Mouse (Mus musculus): Measurements from ENCODE around the gene Gnl2.

The Gnl2 gene

DNA sequence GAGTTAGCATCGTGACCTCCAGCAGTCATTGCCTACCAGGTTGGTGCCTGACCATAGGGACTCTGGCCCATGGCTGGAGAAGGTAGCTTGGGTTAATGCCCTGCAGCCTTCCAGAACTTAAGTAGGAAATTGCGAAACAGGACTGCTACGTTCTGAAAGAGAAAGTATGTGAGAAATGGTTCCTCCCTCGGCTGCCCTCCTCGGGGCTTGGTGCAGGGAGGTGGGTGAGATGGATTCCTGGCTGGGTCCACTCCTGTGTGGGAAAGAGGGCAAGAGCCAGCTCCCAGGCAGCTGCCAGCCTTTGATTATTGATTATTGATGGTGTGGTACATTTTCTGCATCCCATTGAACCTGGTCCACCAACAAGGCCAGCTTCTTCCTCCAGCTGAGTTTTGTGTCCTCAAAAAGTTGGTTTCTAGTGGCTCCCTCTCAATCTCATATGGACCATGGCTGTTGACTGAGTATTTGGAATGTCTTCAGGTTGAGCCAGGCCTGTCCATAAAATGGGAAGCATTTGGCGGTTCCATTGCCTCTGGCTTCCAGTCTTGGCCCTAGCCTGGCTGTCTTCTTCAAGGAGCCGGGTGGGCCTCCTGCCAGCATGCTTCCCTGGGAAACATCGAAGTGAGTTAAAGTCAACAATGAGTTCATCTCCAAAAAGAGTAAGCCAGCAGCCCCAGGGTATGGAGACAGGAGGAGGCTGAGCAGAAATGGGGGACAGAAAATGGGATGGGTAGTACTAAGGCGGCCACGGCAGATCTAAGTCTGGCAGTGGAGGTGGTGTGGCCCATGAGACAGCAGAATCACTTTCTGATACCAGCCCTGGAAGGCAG is at the start of gene Gnl2:
Gene Gnl2 (plus strand): TSS at position 780 of the 830 bp plus-strand sequence.
- DNase-seq (ENCODE audit: low spot score) = no peak

DNA sequence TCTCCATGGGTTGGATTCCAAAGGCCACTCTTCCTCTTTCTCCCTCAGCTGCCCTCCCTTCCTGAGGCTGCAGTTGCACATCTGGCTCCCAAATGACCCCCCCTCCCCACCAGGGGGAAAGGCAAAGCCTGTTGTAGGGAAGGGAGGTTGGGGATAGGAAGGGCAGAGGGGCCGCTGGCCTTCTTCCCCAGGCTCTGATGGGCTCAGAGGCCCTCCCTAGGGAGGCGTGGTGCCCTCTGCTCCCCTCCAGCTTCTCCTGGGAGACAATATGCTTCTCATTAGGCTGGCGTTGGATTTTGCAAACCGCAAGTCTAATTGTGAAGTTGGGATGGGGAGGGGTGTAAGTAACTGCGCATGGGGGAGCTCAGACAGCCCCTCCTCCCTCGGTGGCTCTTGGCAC is 47.7 kb upstream of the Gnl2 start:
- no peak for DNase-seq (ENCODE audit: low spot score)

DNA sequence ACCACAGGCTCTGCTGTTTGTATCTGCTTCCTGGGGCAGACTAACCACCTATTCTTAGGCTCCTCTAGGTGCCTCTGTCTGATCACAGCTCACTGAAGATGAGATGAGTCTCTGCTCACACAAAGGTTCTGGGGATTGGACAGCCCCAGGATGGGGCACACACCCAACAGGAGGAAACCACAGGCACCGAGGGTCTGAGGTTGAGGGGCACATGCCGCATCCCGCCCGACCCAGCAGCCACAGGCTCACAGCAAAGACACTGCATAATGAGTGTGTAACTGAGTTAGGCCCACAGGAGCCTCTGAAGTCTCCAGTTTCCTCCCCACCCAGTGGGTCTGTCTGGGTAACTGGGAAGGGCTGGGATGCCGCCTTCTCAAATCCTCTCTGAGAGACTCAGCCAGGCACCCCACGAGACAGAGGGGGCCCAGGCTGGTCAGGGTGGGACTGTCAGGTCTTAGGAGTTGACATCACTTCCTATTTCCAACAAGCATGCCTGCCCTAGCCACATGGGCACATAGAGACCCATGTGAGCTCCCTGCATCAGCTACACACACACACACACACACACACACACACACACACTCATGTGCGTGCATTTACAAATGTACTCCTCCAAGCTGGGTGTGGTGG is 47.1 kb upstream of the Gnl2 start:
- DNase-seq (ENCODE audit: low spot score) = no peak

DNA sequence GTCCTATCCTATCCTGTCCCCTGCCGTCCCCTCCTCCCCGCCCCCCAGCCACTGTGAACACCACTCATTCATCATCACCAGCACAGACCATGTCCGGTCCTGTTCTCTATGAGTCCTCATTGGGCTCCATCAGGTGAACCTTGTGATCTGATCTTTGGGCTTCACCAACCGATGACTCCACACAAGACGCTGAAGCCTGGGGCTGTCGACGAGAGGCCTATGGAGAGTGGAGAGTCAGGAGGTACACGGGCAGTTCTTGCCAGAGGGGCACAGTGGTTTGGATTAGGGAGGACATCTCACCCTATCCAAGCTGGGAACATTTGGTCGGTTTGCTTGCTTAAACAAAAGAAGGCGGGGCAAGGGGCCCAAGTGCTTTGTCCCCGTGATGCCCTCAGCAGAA is 46.2 kb upstream of the Gnl2 start:
- DNase-seq (ENCODE audit: low spot score) = no peak

DNA sequence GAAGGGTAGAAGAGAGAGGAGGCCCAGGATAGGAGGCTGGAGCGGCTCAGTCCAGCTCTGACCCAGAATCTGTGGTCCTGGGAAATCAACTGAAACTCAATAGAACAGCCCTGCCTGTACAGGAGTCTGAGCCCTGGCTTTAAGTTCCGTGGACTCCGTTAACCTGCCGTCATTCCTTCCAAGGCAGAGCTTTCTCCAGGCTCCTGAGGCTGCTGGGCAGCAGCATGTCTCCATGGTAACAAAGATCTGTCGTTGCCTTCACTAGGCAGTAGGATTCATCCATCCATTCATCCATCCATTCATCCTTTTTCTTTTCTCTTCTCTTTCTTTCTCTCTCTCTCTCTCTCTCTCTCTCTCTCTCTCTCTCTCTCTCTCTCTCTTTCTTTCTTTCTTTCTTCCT is 45.7 kb upstream of the Gnl2 start:
- no peak for DNase-seq (ENCODE audit: low spot score)

DNA sequence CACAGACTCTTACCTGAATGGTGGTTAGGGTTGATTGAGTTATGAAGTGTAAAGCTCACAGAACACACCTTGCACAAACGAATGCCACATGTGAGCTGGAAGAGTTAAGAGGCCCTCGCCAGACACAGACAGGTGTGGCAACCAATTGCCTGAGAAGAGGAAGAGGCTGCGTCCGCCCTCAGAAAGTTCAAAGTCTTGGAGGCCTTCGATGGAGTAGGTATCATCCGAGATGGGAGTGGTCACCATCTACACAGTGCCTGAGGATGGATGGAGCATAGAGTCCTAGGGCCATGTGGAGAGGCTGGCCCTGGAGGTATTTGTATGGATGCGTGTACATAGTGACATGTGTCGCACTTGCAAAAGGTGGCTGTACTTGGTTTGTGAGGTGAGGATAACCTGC is 45.3 kb upstream of the Gnl2 start:
- DNase-seq (ENCODE audit: low spot score) = no peak

DNA sequence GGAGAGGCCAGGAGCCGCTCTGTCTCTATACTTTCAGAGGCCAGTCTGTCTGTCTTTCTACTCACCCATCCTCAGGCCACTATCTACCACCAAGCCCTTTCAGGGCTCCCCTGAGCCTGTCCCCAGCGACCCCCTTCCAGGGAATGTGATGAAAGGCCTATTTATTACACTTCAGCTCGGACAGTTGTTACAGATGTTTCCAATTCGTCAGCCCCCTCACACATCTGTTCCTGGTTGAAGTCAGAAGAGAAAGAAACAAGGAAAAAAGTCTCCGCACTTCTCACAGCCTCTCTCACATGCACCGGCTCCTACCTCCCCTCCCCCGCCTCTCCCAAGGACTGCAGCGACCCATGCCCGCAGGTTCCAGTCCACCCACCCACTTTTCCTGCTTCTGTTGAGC is 44.1 kb upstream of the Gnl2 start:
- no peak for DNase-seq (ENCODE audit: low spot score)

DNA sequence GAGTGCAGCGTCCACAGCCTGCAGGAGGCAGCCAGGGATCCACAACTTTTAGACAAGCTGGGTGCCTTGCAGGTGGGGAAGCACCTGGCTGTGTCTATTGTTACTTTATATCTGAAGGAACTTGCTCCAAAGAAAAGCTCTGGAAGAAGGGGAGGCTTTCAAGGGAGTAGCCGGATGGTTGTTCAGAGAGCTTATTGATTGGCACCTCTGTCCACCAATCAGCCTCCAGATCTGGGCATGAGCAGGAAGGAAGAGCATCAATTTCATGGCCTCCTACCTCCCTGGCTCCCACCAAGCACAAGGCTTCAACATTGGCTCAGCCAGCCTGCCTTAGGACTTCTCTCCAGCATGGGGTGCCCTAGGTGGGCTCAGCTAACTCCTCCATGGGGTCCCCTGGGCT is 43.1 kb upstream of the Gnl2 start:
- no peak for DNase-seq (ENCODE audit: low spot score)

DNA sequence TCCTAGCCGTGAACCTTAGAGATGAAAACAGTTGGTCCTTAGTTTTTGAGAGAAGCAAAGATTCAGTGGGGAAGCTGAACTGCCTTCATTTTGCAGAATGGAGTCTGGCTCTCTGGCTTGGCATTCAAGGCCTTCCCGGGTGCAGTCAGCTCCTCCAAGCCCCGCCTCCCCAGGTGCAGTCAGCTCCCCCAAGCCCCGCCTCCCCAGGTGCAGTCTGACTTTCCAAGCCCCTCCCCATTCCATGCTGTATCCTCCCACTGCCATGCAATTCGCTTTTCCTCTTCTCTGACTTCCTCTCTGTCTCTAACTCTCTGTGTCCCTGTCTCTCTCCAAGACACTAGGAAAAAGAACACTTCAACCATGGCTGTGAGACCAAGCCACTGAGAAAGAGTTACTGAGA is 38.2 kb upstream of the Gnl2 start:
- no peak for DNase-seq (ENCODE audit: low spot score)

DNA sequence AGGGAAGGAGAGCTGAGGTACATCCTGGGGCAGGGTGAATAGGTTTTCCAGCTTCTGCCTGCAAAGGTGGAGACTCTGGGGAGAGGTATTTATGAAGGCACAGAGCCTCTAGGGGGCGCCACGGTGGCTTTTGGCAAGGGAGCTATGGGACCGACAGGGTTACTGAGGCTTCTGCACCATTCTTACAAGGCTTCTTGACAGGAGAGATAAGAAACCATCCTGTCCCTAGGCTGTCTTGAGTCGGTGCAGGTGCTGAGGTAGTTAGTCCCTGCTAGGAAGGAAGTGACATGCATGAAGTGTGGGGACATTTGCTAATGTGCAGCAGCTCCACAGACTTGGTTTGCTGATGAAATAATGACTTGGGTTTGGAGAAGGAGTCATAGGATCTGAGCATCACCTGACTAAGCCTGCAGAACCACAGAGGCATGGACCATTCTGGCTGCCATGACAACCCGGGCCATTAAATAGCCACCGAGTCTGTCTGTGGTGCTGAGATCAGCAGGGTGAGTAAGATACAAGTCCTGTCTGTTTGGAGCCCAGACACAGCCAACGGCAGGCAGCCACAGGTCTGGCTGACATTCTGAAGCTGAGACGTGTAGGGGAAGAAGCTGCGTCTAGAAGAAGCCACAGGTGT is 32.4 kb upstream of the Gnl2 start:
- no peak for DNase-seq (ENCODE audit: low spot score)

DNA sequence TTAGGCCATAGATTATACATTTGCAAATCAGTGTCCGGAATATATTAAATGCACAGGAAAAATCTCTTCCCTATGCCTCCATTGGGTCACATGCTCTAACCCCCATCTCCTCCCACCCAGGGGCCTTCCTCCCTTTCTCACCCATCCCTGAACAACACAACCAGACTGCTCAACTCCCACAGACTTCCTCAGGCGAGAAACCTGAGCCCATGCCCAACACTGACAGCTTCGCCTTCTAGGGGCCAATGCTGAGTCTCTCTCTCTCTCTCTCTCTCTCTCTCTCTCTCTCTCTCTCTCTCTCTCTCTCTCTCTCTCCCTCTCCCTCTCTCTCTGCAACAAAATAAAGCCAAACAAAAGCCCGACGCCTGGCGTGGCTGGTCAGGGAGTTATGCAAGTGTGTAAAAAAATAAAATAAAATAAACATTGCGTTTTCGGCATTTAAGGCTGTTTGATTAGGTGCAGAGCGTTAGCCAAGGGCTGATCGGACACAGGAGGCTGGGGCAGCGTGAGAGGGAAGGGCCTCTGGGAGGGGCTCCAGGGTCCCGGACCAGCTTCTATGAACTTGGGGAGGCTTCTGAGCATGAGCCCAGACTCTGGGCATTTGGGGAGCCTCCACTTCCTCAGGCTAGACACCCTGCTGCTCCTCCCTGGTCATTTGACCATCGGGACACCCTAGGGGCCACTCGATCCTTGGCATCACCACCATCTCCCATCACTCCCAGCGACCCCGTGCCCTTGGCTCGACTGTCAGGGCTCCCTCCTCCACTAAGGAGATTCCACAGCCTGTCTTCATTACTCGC is 31.3 kb upstream of the Gnl2 start:
- no peak for DNase-seq (ENCODE audit: low spot score)

DNA sequence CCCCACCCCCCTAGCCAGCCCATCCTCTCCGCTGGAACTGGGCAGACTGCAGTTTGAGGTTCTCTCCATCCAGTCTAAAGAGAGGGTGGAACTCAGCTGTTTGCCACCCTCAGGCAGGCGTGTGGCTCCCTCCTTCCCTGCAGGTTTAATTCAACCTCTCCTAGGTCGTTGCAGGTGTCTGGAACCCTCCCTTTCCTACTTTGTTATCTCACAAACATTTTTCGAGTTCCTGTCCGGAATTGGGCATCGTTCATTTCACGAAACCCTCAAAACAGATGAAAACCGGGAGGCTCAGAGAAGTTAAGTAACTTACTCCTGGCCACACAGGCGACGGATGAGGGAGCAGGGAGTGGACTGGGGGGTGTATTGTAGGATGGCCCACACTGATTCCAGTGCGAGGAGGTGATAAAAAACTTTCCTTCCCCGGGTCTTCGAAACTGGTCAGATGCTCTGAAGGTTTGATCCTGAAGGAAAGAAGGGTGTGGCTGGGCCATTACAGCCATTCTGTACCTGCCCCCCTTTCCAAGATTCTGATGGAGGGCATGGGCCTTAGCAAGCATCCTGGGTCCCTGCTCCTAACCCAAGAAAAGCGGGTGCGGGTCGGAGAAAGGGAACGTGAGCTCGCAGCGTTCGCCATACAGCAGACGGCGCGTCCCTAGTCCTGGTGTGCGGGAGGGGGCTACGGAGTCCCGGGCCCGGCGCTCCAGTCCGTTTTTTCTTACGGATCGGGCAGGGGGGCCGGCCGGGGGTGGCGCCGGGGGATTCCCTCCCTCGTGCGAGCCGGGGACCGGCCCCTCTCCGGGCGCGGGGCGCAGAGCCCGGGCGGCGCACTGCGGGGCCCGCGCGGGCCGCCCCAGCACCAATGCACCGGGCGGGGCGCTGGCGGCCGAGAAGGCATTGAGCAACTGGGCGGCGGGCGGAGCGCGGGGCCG is 30.4 kb upstream of the Gnl2 start, which contains the start of gene Rspo1:
Gene Rspo1 (plus strand): TSS at position 760 of the 932 bp plus-strand sequence.
- DNase-seq (ENCODE audit: low spot score) = no peak

DNA sequence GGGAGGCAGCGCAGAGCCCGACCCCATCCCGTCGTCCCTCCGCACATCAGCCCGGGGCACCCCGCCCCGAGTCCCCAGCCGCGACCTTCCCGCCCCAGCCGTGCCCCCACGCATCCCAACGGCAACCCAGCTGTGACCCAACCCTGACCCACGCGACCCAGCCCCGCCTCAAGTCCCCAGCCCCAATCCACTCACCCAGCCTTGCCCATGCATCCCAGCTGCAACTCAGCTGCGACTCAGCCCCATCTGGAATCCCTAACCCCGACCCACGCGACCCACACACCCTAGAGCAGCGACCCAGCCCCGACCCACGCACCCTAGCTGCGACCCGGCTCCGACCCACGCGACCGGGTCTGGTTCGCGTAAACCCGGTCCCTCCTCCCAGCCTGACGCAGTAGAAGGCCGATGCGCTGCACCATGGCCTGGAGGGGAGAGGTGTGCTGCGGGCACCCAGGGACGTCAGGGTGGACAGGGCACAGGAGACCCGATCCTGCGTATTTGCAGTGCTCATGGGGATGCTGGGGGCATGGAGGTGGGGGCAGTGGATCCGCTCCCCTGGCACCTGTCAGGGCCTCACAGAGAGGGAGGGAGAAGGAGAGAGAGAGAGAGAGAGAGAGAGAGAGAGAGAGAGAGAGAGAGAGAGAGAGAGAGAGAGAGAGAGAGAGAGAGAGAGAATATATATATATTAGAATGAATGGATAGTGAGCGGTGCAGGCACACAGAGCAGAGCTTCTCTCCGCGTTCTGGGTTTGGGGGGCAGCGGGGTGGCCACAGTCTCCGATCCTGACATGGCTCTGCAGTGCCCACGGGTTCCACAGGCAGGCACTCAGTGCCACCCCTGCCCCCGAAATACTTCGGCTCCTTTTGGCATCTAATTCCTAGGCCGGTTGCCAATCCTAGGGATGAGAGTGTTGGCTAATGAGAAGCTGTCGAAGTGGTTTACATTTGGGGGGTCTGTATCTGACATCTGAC is 29.4 kb upstream of the Gnl2 start:
- no peak for DNase-seq (ENCODE audit: low spot score)

DNA sequence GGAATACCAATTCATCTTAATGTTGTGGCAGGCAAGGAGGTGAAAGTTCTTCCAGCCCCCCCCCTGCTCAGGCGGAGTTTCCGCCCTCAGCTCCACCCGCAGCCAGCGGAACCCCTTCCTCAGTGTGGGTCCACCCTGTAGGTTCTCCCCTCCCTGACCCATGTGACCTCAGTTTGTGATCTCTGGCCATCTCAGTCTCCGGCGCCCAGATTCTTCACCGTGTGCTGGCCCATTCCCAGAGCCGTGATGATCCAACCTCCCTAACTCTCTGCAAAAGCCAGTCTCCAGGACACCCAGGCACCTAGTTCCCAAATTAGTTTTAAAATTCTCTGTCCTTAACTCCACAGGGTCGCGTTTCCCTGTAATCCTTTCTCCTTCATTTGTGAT is 28.7 kb upstream of the Gnl2 start:
- DNase-seq (ENCODE audit: low spot score) = no peak

DNA sequence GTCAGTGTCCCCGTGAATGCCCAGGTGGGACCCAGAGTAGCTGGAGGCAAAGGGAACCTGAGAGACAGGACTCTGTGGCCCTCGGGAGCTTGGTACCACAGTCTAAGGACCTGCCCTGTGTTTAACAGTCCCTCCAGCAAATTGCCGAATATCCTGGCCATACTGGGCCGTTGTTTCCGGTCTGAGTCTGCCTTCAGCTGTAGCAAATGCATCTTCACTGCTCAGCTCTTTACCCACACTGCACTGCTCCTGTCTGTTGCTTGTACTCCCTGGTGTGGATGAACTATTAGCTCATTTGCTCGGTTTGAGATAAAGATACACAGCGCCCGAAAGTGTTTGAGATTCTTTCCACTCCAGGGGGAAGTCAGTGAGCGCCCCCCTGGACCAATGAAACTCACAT is 28.0 kb upstream of the Gnl2 start:
- no peak for DNase-seq (ENCODE audit: low spot score)

DNA sequence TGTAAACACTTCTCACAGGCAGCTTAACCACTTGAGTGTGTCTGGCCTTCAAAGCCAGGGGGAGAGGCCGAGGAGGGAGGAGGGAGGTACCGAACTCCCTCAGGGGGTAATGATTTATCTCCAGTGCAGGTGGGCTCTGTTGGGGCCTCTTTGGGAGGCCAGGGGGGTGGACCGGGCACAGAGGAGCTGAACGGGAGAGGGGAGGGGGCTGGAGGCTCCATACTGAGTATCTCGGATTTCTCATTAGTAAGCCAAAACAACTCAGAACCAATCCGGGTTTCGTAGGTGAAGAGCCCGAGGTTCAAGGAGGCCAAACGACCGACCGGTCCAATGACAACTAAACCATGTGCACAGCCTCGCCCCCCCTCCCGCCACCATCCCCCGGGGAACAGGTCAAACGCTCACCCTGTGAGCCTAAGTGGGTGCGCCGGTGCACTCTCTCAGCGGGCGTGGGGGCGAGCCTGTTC is 26.6 kb upstream of the Gnl2 start:
- no peak for DNase-seq (ENCODE audit: low spot score)

DNA sequence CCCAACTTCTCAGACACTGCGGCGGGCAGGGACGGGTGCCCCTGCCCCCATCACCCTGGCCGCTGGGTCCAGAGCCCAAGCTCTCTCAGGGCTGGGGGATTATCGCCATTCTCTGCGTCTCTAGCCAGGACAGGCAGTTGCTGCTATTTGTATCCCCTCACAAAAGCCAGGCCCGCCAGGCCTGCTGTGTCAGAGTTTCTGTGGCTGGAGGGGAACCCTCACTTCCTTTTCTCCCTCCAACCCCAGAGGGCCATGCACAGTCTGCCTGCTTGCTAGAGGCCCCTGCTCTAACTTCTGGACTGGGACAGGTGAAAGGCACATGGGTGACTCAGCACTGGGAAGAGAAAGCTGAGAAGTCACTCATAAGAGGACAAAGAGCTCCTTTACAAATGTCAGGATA is 26.1 kb upstream of the Gnl2 start:
- DNase-seq (ENCODE audit: low spot score) = no peak

DNA sequence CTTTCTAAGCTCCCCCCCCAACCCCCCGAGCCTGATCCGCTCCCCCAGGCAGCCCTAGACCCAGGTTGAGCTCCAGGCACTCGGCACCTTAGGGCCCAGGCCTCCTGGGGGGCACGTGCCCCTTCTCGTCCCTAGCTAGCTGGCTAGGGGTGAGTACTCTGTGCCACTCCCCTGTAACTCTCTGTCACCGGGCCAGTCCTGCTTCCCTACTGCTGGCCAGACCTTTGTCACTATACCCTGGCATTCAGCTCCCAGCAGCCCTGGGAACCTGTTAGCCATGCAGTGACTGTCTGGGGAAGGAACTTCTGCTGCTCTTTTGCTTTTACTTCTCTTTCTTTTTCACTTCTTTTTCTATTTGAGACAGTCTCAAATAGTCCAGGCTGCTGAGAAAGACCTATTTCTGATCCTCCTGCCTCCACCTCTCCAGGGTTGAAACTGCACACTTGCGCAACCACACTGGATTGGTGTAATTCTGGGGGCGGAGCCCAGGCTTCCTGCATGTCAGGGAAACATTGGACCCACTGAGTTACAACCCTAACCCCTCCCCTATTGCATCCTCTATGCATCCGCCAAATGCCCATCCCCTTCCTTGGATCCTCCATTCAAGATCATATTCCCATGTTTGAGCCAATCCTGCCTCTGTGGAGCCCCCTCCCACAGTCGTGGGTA is 18.8 kb upstream of the Gnl2 start:
- DNase-seq (ENCODE audit: low spot score) = no peak

DNA sequence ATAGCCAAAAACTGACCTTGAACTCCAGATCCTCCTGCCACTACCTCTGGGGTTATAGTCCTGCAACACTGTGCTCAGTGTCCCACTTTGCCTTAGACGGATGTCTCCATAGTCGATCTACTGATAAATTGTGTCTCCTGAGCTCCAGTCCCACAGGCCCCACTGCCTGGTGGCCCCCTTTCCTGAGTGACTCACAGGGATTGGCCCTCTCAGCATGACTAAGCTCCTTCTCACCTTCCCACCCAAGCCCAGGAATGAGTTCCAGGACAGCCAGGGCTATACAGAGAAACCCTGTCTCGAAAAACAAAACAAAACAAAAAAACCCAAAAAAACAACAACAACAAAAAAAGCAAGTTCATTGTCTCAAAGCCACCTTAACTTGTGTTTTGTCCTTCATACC is 16.8 kb upstream of the Gnl2 start:
- no peak for DNase-seq (ENCODE audit: low spot score)

DNA sequence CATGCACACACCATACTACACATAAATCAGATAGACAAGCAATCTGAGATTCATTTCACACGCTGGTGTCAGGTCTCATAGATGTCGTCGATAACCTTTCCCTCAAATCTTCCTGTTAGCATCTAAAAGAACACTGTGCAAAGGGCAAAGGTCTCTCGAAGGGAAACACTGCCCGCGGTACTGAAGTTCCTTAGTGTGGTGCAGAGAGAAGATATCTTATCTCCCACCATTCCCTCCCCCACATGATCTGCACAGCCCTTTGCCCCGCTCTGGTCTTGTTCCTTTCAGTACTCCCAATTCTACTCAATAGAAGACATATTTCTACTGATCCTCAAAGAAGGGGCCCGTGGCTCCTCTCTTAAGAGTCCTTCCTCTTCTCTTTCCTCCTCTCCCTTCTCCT is 13.4 kb upstream of the Gnl2 start:
- DNase-seq (ENCODE audit: low spot score) = no peak
